Mouse (Mus musculus): ENCODE results near the gene Usp12.

DNA sequence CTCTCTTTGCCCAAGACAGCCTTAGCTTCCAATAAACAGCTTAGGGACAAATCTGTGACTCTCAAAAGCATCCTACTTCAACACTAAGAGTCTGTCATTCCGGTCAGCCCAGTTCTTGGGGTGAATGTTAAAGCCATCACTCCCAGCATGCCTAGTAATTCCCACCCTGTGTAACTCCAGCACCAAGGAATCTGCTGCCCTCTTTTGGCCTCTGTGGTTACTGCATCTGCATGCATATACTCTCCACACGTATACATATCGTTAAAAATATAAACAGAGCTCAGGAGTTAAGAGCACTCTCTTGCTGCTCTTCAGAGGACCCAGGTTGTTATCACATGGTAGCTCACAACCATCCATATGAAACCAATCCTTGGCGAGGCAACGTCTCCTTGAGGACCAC is 71.4 kb downstream of the Usp12 start:
- TF ChIP-seq POLR2A (IDR thresholded peaks at IDR 0.05; ENCODE audit: low read depth, low read length) (no peak), CTCF (IDR thresholded peaks at IDR 0.05; ENCODE audit: extremely low read depth, insufficient read length, insufficient replicate concordance, low read depth, low read length) (no peak)
